12 mouse cellular contexts compared by ENCODE assay signal in genomic region chr11:97063274-97063920, GRCm38 (mm10). TPM values are rescaled to one million over a fixed set of nuclear protein-coding genes. Genes with fewer than 3 reads are reported as not detected.
A peak's percentile ranks its signal among the peaks of the same experiment; 100 is the strongest.
DNase-seq lines count a peak whose midpoint lies in the region; ATAC-seq and TF ChIP-seq lines count a peak whose summit lies in the region.
"Had no signal": no experiment of that assay in that cellular context is flagged by ENCODE, and none has a peak within 500 bp of the region (broad histone marks: within the 10 kb centered on the region; RNA-seq: fewer than 3 reads in every experiment).

No protein-coding gene starts in this region.

- H3K4me3 ChIP-seq in heart, embryonic 12.5 days: no peak overlapping the region
- no peak overlapping the region for H3K4me3 ChIP-seq in left cerebral cortex, adult 2 months
- no peak overlapping the region for H3K4me3 ChIP-seq in forebrain, embryonic 16.5 days (replicated peaks; ENCODE audit: low read length)
- H3K4me3 ChIP-seq in small intestine, adult 2 months (ENCODE audit: low read depth, low read length): no peak overlapping the region
- H3K4me3 ChIP-seq in liver, postnatal 0 days (ENCODE audit: low read depth, low read length): no peak overlapping the region

- H3K27ac ChIP-seq in heart, embryonic 12.5 days (ENCODE audit: poor library complexity, severe bottlenecking): peak overlapping the region; percentile 55; the same call in 1 of the 2 replicates
- H3K27ac ChIP-seq in left cerebral cortex, adult 2 months: peak overlapping the region; percentile 17; the same call in 1 of the 2 replicates
- peak overlapping the region; percentile 64 for H3K27ac ChIP-seq in forebrain, embryonic 16.5 days (ENCODE audit: low read length)
- peak overlapping the region; percentile 46; the same call in 1 of the 2 replicates for H3K27ac ChIP-seq in small intestine, adult 2 months (ENCODE audit: insufficient read depth, low read depth, low read length)
- H3K27ac ChIP-seq in liver, postnatal 0 days (ENCODE audit: low read depth): no peak overlapping the region

- no peaks in the 10 kb centered on the region for H3K27me3 ChIP-seq in heart, embryonic 12.5 days (replicated peaks)
- H3K27me3 ChIP-seq in forebrain, embryonic 16.5 days (replicated peaks; ENCODE audit: control insufficient read depth, insufficient read depth, low read length): no peaks in the 10 kb centered on the region
- no peaks in the 10 kb centered on the region for H3K27me3 ChIP-seq in small intestine, adult 2 months (ENCODE audit: control insufficient read depth, insufficient read depth, low read length)
- H3K27me3 ChIP-seq in liver, postnatal 0 days (ENCODE audit: insufficient read depth, low read length): no peaks in the 10 kb centered on the region

- peaks cover 15% of the 10 kb centered on the region for H3K4me1 ChIP-seq in heart, embryonic 12.5 days (replicated peaks)
- peaks cover 8% of the 10 kb centered on the region; the same call in 1 of the 2 replicates for H3K4me1 ChIP-seq in forebrain, embryonic 16.5 days (replicated peaks; ENCODE audit: control insufficient read depth, insufficient read depth, low read length)
- H3K4me1 ChIP-seq in small intestine, adult 2 months (ENCODE audit: control insufficient read depth, insufficient read depth, insufficient read length, low read length): peaks cover 11% of the 10 kb centered on the region
- no peaks in the 10 kb centered on the region for H3K4me1 ChIP-seq in liver, postnatal 0 days (ENCODE audit: insufficient read depth)

- intact Hi-C loops in left cerebral cortex, adult 2 months (cut with DNase I): no loop called here
- intact Hi-C loops in left cerebral cortex, postnatal 14 days (cut with DNase I): no loop called here

- no peak overlapping the region for H3K9ac ChIP-seq in heart, embryonic 12.5 days
- H3K9ac ChIP-seq in forebrain, embryonic 16.5 days (replicated peaks; ENCODE audit: low read depth, low read length): 0 out of 2 replicates have a peak overlapping the region, but pooled peaks have one; percentile 3
- H3K9ac ChIP-seq in liver, postnatal 0 days (replicated peaks): no peak overlapping the region

- no peak overlapping the region for H3K4me2 ChIP-seq in heart, embryonic 12.5 days
- H3K4me2 ChIP-seq in forebrain, embryonic 16.5 days (ENCODE audit: low read length): no peak overlapping the region
- no peak overlapping the region for H3K4me2 ChIP-seq in liver, postnatal 0 days (ENCODE audit: low read depth, low read length)

- no peak for TF ChIP-seq CTCF in left cerebral cortex, adult 2 months (IDR thresholded peaks at IDR 0.05)
- TF ChIP-seq CTCF in small intestine, adult 2 months (IDR thresholded peaks at IDR 0.05; ENCODE audit: extremely low read depth, insufficient read length, insufficient replicate concordance, low read depth, low read length): no peak
- no peak for TF ChIP-seq CTCF in liver, postnatal 0 days (IDR thresholded peaks at IDR 0.05; ENCODE audit: low read depth)

- DNase-seq in heart, postnatal 4 days: no peak
- DNase-seq in left cerebral cortex, adult 2 months (ENCODE audit: extremely low spot score in 1 of 2, low spot score in 2 of 2): no peak
- DNase-seq in left cerebral cortex, postnatal 14 days (ENCODE audit: low spot score in 2 of 2): no peak
- no peak for DNase-seq in liver, postnatal 0 days
- DNase-seq: adrenal gland, postnatal 10 days had no signal

- no peaks in the 10 kb centered on the region for H3K9me3 ChIP-seq in heart, embryonic 12.5 days (replicated peaks)
- no peaks in the 10 kb centered on the region for H3K9me3 ChIP-seq in forebrain, embryonic 16.5 days (ENCODE audit: control insufficient read depth, low read length)
- H3K9me3 ChIP-seq in liver, postnatal 0 days (ENCODE audit: low read length): no peaks in the 10 kb centered on the region

- H3K36me3 ChIP-seq in heart, embryonic 12.5 days: peaks cover 67% of the 10 kb centered on the region
- H3K36me3 ChIP-seq in forebrain, embryonic 16.5 days (ENCODE audit: control insufficient read depth, insufficient read depth): peaks cover 5% of the 10 kb centered on the region; the same call in 1 of the 2 replicates
- H3K36me3 ChIP-seq in small intestine, adult 2 months (ENCODE audit: control insufficient read depth, insufficient read depth, low read length): peaks cover 57% of the 10 kb centered on the region
- H3K36me3 ChIP-seq in liver, postnatal 0 days (replicated peaks; ENCODE audit: insufficient read depth, low read length): peaks cover 28% of the 10 kb centered on the region

- TF ChIP-seq EP300 in liver, postnatal 0 days (IDR thresholded peaks at IDR 0.05; ENCODE audit: low read depth): no peak

- TF ChIP-seq POLR2A in small intestine, adult 2 months (IDR thresholded peaks at IDR 0.05; ENCODE audit: low read depth, low read length): no peak

- ATAC-seq in heart, embryonic 12.5 days (ENCODE audit: insufficient number of reproducible peaks, low FRiP score): no peak
- peak; percentile 67 for ATAC-seq in forebrain, embryonic 16.5 days
- ATAC-seq in megakaryocyte, adult 5-6 weeks (ENCODE audit: poor library complexity, severe bottlenecking): no peak
- ATAC-seq in liver, postnatal 0 days: no peak
- ATAC-seq: inflammation-experienced regulatory T-cells, adult 6 months had no signal

- WGBS in heart, embryonic 12.5 days: 48% methylated on average over 9 of the region's 9 CpGs
- WGBS in forebrain, embryonic 16.5 days: 8% methylated on average over 9 of the region's 9 CpGs
- 22% methylated on average over 9 of the region's 9 CpGs for WGBS in small intestine, adult 2 months
- 50% methylated on average over 9 of the region's 9 CpGs for WGBS in liver, postnatal 0 days (ENCODE audit: insufficient replicate concordance)

RNA-seq across cellular contexts. Expression of gene Osbpl7, which starts 13.0 kb away (rescaled TPM):
- polyA plus RNA-seq in heart, embryonic 12.5 days (2016; fragmentation: Nextera tagmentation; extraction: Ambion mirVana): 4.8 and 5.5 TPM in 2 replicates
- total RNA-seq in heart, postnatal 4 days (2021): 1 to 10 TPM; 5.6 to 7.5 TPM
- total RNA-seq in left cerebral cortex, adult 2 months (2021): 10 to 100 TPM; 14.0 to 15.2 TPM
- total RNA-seq in left cerebral cortex, postnatal 14 days (2021): 10 to 100 TPM; 10.5 to 12.3 TPM
- 11.0 and 13.1 TPM in 2 replicates for polyA plus RNA-seq in forebrain, embryonic 16.5 days (2015; fragmentation: Nextera tagmentation; extraction: Ambion mirVana)
- polyA plus RNA-seq in small intestine, adult 2 months (2012; rRNA removed): 12.1 and 21.3 TPM in 2 replicates
- total RNA-seq in megakaryocyte, adult 5-6 weeks (2015): 5.3 and 6.5 TPM in 2 replicates
- total RNA-seq in megakaryocyte, adult 5-6 weeks (2017): 7.1 and 7.5 TPM in 2 replicates
- 1.8 and 2.4 TPM in 2 replicates for polyA plus RNA-seq in liver, postnatal 0 days (2015; fragmentation: Nextera tagmentation; extraction: Ambion mirVana)

RNA-seq across cellular contexts. Expression of gene Mrpl10, which starts 22.0 kb away (rescaled TPM):
- polyA plus RNA-seq in heart, embryonic 12.5 days (2016; fragmentation: Nextera tagmentation; extraction: Ambion mirVana): 71.3 and 74.7 TPM in 2 replicates
- total RNA-seq in heart, postnatal 4 days (2021): 10 to 100 TPM; 80.2 to 81.0 TPM
- 10 to 100 TPM; 66.5 to 67.0 TPM for total RNA-seq in left cerebral cortex, adult 2 months (2021)
- 10 to 100 TPM; 69.0 to 69.8 TPM for total RNA-seq in left cerebral cortex, postnatal 14 days (2021)
- polyA plus RNA-seq in forebrain, embryonic 16.5 days (2015; fragmentation: Nextera tagmentation; extraction: Ambion mirVana): 54.3 and 56.2 TPM in 2 replicates
- polyA plus RNA-seq in small intestine, adult 2 months (2012; rRNA removed): 32.2 and 59.3 TPM in 2 replicates
- total RNA-seq in megakaryocyte, adult 5-6 weeks (2015): 28.4 and 28.6 TPM in 2 replicates
- total RNA-seq in megakaryocyte, adult 5-6 weeks (2017): 18.6 and 19.7 TPM in 2 replicates
- polyA plus RNA-seq in liver, postnatal 0 days (2015; fragmentation: Nextera tagmentation; extraction: Ambion mirVana): 34.1 and 34.5 TPM in 2 replicates

RNA-seq across cellular contexts. Expression of gene Lrrc46, which starts 22.2 kb away (rescaled TPM):
- 0.28 and 0.66 TPM in 2 replicates for polyA plus RNA-seq in heart, embryonic 12.5 days (2016; fragmentation: Nextera tagmentation; extraction: Ambion mirVana)
- total RNA-seq in heart, postnatal 4 days (2021): under 1 TPM in 1 of 2 experiments, not detected in 1; 0.38 TPM
- total RNA-seq in left cerebral cortex, adult 2 months (2021): under 1 TPM; 0.51 to 0.52 TPM
- under 1 TPM; 0.26 to 0.74 TPM for total RNA-seq in left cerebral cortex, postnatal 14 days (2021)
- polyA plus RNA-seq in forebrain, embryonic 16.5 days (2015; fragmentation: Nextera tagmentation; extraction: Ambion mirVana): 3.0 and 3.1 TPM in 2 replicates
- 0.09 TPM in 2 replicates for polyA plus RNA-seq in small intestine, adult 2 months (2012; rRNA removed)
- 0.55 and 0.80 TPM in 2 replicates for total RNA-seq in megakaryocyte, adult 5-6 weeks (2015)
- not detected in 2 replicates for total RNA-seq in megakaryocyte, adult 5-6 weeks (2017)
- polyA plus RNA-seq in liver, postnatal 0 days (2015; fragmentation: Nextera tagmentation; extraction: Ambion mirVana): 0.65 and 0.73 TPM in 2 replicates
- total RNA-seq: monocyte, adult 5-6 weeks had no signal
- polyA plus RNA-seq: inflammation-experienced regulatory T-cells, adult 6 months had no signal

RNA-seq across cellular contexts. Expression of gene Scrn2, which starts 33.7 kb away (rescaled TPM):
- polyA plus RNA-seq in heart, embryonic 12.5 days (2016; fragmentation: Nextera tagmentation; extraction: Ambion mirVana): 17.0 and 18.3 TPM in 2 replicates
- total RNA-seq in heart, postnatal 4 days (2021): 10 to 100 TPM; 12.1 to 15.3 TPM
- total RNA-seq in left cerebral cortex, adult 2 months (2021): 1 to 10 TPM; 2.8 to 3.4 TPM
- 1 to 10 TPM; 2.7 to 3.0 TPM for total RNA-seq in left cerebral cortex, postnatal 14 days (2021)
- 14.4 and 16.2 TPM in 2 replicates for polyA plus RNA-seq in forebrain, embryonic 16.5 days (2015; fragmentation: Nextera tagmentation; extraction: Ambion mirVana)
- 23.7 and 50.0 TPM in 2 replicates for polyA plus RNA-seq in small intestine, adult 2 months (2012; rRNA removed)
- total RNA-seq in megakaryocyte, adult 5-6 weeks (2015): 0.48 and 1.4 TPM in 2 replicates
- total RNA-seq in megakaryocyte, adult 5-6 weeks (2017): 5.1 and 5.4 TPM in 2 replicates
- polyA plus RNA-seq in liver, postnatal 0 days (2015; fragmentation: Nextera tagmentation; extraction: Ambion mirVana): 20.6 and 21.2 TPM in 2 replicates

RNA-seq across cellular contexts. Expression of gene Sp6, which starts 50.2 kb away (rescaled TPM):
- 0.22 and 0.45 TPM in 2 replicates for polyA plus RNA-seq in heart, embryonic 12.5 days (2016; fragmentation: Nextera tagmentation; extraction: Ambion mirVana)
- not detected for total RNA-seq in heart, postnatal 4 days (2021)
- 1 to 10 TPM in 1 of 2 experiments, under 1 TPM in 1; 0.91 to 1.8 TPM for total RNA-seq in left cerebral cortex, adult 2 months (2021)
- total RNA-seq in left cerebral cortex, postnatal 14 days (2021): 1 to 10 TPM; 2.6 to 2.7 TPM
- polyA plus RNA-seq in forebrain, embryonic 16.5 days (2015; fragmentation: Nextera tagmentation; extraction: Ambion mirVana): 0.29 and 0.68 TPM in 2 replicates
- polyA plus RNA-seq in small intestine, adult 2 months (2012; rRNA removed): 0.13 and 0.22 TPM in 2 replicates
- 0.13 TPM in 1 of 2 replicates, not detected in the other for total RNA-seq in megakaryocyte, adult 5-6 weeks (2015)
- not detected in 2 replicates for total RNA-seq in megakaryocyte, adult 5-6 weeks (2017)
- polyA plus RNA-seq in liver, postnatal 0 days (2015; fragmentation: Nextera tagmentation; extraction: Ambion mirVana): 0.06 and 0.07 TPM in 2 replicates
- total RNA-seq: monocyte, adult 5-6 weeks had no signal
- polyA plus RNA-seq: liver, embryonic 16.5 days had no signal
